Mouse (Mus musculus): ENCODE results near the gene Minpp1. TPM values are rescaled to one million over a fixed set of nuclear protein-coding genes. Genes with fewer than 3 reads are reported as not detected.
A peak's percentile ranks its signal among the peaks of the same experiment; 100 is the strongest.

Gene Minpp1
- total and polyA plus RNA-seq, 2 experiments = 35.3 to 53.9 TPM

DNA sequence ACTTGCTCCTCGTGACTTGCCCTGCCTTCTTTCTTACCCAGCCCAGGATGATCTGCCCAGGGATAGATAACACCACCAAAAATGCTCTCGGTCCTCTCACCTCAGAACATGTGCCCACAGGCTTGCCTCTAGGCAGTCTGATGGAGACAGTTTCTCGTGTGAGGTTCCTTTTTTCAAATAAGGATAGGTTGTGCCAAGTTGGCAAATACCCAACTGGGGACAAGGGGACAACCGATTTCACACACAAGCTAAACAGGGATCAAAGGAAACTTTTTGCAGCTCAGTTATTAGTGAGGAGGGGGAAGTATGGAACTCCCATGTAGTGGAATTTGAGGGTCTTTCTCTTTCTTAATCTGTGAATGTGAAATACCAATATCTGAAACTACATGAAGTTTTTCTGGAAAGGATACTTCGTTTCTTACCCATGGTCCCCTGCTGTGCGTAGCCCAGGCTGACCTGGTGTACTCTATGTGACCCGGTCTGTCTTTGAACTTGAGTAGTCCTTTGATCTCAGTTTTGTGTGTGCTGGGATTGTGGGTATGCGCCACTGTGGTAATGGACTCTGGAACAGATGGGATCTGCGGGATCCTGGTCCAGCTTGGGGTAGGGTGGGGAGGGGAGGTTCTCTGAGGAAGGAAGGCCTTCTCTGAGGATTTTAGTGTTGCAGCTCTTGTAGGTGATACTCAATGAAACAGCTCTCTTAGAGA, 57.4 kb downstream of the Minpp1 start:
- H3K9ac ChIP-seq (ENCODE audit: low read depth, low read length) = no peak overlapping the region; the same call in 1 of the 2 replicates
- peak; percentile 97 for DNase-seq (ENCODE audit: extremely low read depth, low read depth, low spot score)
- H3K4me1 ChIP-seq (ENCODE audit: control insufficient read depth, insufficient read depth, low read length) = peaks cover 17% of the 10 kb centered on the region; the same call in 1 of the 2 replicates
- no peak for TF ChIP-seq POLR2A (IDR thresholded peaks at IDR 0.05; ENCODE audit: extremely low read depth, insufficient read depth, low read length)
- no peak for TF ChIP-seq CTCF (IDR thresholded peaks at IDR 0.05; ENCODE audit: low read depth, low read length)
- no peaks in the 10 kb centered on the region for H3K36me3 ChIP-seq (ENCODE audit: control insufficient read depth, insufficient read depth, low read length)
- H3K27ac ChIP-seq (replicated peaks; ENCODE audit: insufficient read depth, low read depth, low read length) = peak overlapping the region; percentile 90
- peak overlapping the region; percentile 64; the same call in 1 of the 2 replicates for H3K4me3 ChIP-seq (ENCODE audit: insufficient read depth, low read depth, low read length)
- no peaks in the 10 kb centered on the region for H3K79me2 ChIP-seq (ENCODE audit: control insufficient read depth, insufficient read depth, low read length)
- 28% methylated on average over 9 of the region's 9 CpGs for WGBS
- H3K27me3 ChIP-seq (ENCODE audit: control insufficient read depth, insufficient read depth, low read length) = no peaks in the 10 kb centered on the region

- Histone ChIP-seq H3K4me3 (ENCODE audit: insufficient read depth, low read depth, low read length) (no peak overlapping the region), H3K36me3 (ENCODE audit: control insufficient read depth, insufficient read depth, low read length) (no peaks in the 10 kb centered on the region), H3K27ac (replicated peaks; ENCODE audit: insufficient read depth, low read depth, low read length) (no peak overlapping the region; the same call in 1 of the 2 replicates), H3K4me1 (ENCODE audit: control insufficient read depth, insufficient read depth, low read length) (peaks cover 15% of the 10 kb centered on the region), H3K27me3 (ENCODE audit: control insufficient read depth, insufficient read depth, low read length) (no peaks in the 10 kb centered on the region), H3K79me2 (ENCODE audit: control insufficient read depth, insufficient read depth, low read length) (no peaks in the 10 kb centered on the region), H3K9ac (ENCODE audit: low read depth, low read length) (peak overlapping the region; percentile 31)
- 23% methylated on average over 3 of the region's 3 CpGs for WGBS
- peak; percentile 82 for DNase-seq (ENCODE audit: extremely low read depth, low read depth, low spot score)
- TF ChIP-seq POLR2A (IDR thresholded peaks at IDR 0.05; ENCODE audit: extremely low read depth, insufficient read depth, low read length) = no peak
- TF ChIP-seq CTCF (IDR thresholded peaks at IDR 0.05; ENCODE audit: low read depth, low read length) = no peak
Observed at GRCm38 (mm10) chr19:32547396-32547795, 61.8 kb downstream of the Minpp1 start.

GRCm38 (mm10) chr19:32548202-32548601, 62.6 kb downstream of the Minpp1 start:
- TF ChIP-seq CTCF (IDR thresholded peaks at IDR 0.05; ENCODE audit: low read depth, low read length) (no peak), POLR2A (IDR thresholded peaks at IDR 0.05; ENCODE audit: extremely low read depth, insufficient read depth, low read length) (no peak)
- DNase-seq (ENCODE audit: extremely low read depth, low read depth, low spot score) = no peak
- no peaks in the 10 kb centered on the region for H3K27me3 ChIP-seq (ENCODE audit: control insufficient read depth, insufficient read depth, low read length)
- H3K36me3 ChIP-seq (ENCODE audit: control insufficient read depth, insufficient read depth, low read length) = no peaks in the 10 kb centered on the region
- H3K4me1 ChIP-seq (ENCODE audit: control insufficient read depth, insufficient read depth, low read length) = peaks cover 12% of the 10 kb centered on the region
- no peaks in the 10 kb centered on the region for H3K79me2 ChIP-seq (ENCODE audit: control insufficient read depth, insufficient read depth, low read length)
- H3K9ac ChIP-seq (ENCODE audit: low read depth, low read length) = no peak overlapping the region
- 89% methylated on average over 15 of the region's 15 CpGs for WGBS
- no peak overlapping the region for H3K27ac ChIP-seq (replicated peaks; ENCODE audit: insufficient read depth, low read depth, low read length)
- no peak overlapping the region for H3K4me3 ChIP-seq (ENCODE audit: insufficient read depth, low read depth, low read length)

DNA sequence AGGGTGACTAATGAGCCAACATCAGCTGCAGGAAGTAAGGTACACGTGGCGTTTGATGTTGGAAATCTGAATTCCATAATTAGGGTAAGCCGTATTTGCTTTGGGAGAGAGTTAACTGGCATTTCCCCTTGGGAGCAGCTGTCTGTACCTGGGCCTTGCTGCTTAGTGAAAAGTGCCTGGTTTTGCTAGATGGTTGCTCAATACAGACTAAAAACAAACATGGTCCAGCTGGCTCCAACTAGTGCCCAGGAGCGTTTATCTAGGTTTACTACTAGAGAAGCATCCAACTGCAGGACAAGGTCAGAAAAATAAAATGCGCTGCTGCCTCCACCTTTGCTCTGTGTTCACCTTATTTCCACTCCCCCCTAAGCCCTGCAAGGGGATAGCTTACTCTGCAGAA, 64.9 kb downstream of the Minpp1 start:
- peak; percentile 99 for DNase-seq (ENCODE audit: extremely low read depth, low read depth, low spot score)
- no peak overlapping the region for H3K9ac ChIP-seq (ENCODE audit: low read depth, low read length)
- H3K4me1 ChIP-seq (ENCODE audit: control insufficient read depth, insufficient read depth, low read length) = peaks cover 12% of the 10 kb centered on the region
- peak overlapping the region; percentile 81 for H3K27ac ChIP-seq (replicated peaks; ENCODE audit: insufficient read depth, low read depth, low read length)
- no peaks in the 10 kb centered on the region for H3K27me3 ChIP-seq (ENCODE audit: control insufficient read depth, insufficient read depth, low read length)
- 17% methylated on average over 5 of the region's 5 CpGs for WGBS
- H3K79me2 ChIP-seq (ENCODE audit: control insufficient read depth, insufficient read depth, low read length) = no peaks in the 10 kb centered on the region
- no peak overlapping the region for H3K4me3 ChIP-seq (ENCODE audit: insufficient read depth, low read depth, low read length)
- no peaks in the 10 kb centered on the region for H3K36me3 ChIP-seq (ENCODE audit: control insufficient read depth, insufficient read depth, low read length)
- TF ChIP-seq POLR2A (IDR thresholded peaks at IDR 0.05; ENCODE audit: extremely low read depth, insufficient read depth, low read length) (no peak), CTCF (IDR thresholded peaks at IDR 0.05; ENCODE audit: low read depth, low read length) (no peak)

- WGBS = 10% methylated on average over 3 of the region's 3 CpGs
Observed at GRCm38 (mm10) chr19:32551442-32551841, 65.9 kb downstream of the Minpp1 start.

GRCm38 (mm10) chr19:32552106-32552505, 66.5 kb downstream of the Minpp1 start:
- H3K79me2 ChIP-seq (ENCODE audit: control insufficient read depth, insufficient read depth, low read length) = no peaks in the 10 kb centered on the region
- TF ChIP-seq CTCF (IDR thresholded peaks at IDR 0.05; ENCODE audit: low read depth, low read length) = no peak
- no peak for TF ChIP-seq POLR2A (IDR thresholded peaks at IDR 0.05; ENCODE audit: extremely low read depth, insufficient read depth, low read length)
- no peak for DNase-seq (ENCODE audit: extremely low read depth, low read depth, low spot score)
- H3K4me3 ChIP-seq (ENCODE audit: insufficient read depth, low read depth, low read length) = no peak overlapping the region
- H3K9ac ChIP-seq (ENCODE audit: low read depth, low read length) = peak overlapping the region; percentile 25; the same call in 1 of the 2 replicates
- no peaks in the 10 kb centered on the region for H3K27me3 ChIP-seq (ENCODE audit: control insufficient read depth, insufficient read depth, low read length)
- peak overlapping the region; percentile 80 for H3K27ac ChIP-seq (replicated peaks; ENCODE audit: insufficient read depth, low read depth, low read length)
- WGBS = 11% methylated on average over 1 of the region's 1 CpGs
- H3K4me1 ChIP-seq (ENCODE audit: control insufficient read depth, insufficient read depth, low read length) = peaks cover 12% of the 10 kb centered on the region
- H3K36me3 ChIP-seq (ENCODE audit: control insufficient read depth, insufficient read depth, low read length) = no peaks in the 10 kb centered on the region

More at GRCm38 (mm10) chr19:32551442-32551841, 65.9 kb downstream of the Minpp1 start:
- Histone ChIP-seq H3K36me3 (ENCODE audit: control insufficient read depth, insufficient read depth, low read length) (no peaks in the 10 kb centered on the region), H3K4me3 (ENCODE audit: insufficient read depth, low read depth, low read length) (no peak overlapping the region), H3K27me3 (ENCODE audit: control insufficient read depth, insufficient read depth, low read length) (no peaks in the 10 kb centered on the region), H3K27ac (replicated peaks; ENCODE audit: insufficient read depth, low read depth, low read length) (peak overlapping the region; percentile 63), H3K9ac (ENCODE audit: low read depth, low read length) (no peak overlapping the region), H3K4me1 (ENCODE audit: control insufficient read depth, insufficient read depth, low read length) (peaks cover 12% of the 10 kb centered on the region), H3K79me2 (ENCODE audit: control insufficient read depth, insufficient read depth, low read length) (no peaks in the 10 kb centered on the region)
- DNase-seq (ENCODE audit: extremely low read depth, low read depth, low spot score) = peak; percentile 98
- TF ChIP-seq CTCF (IDR thresholded peaks at IDR 0.05; ENCODE audit: low read depth, low read length) (no peak), POLR2A (IDR thresholded peaks at IDR 0.05; ENCODE audit: extremely low read depth, insufficient read depth, low read length) (no peak)

Measured in liver, adult 2 months (tissue).